Mouse (Mus musculus) retina, postnatal 1 day (tissue): Measurements from ENCODE around the gene Vars2.
A peak's percentile ranks its signal among the peaks of the same experiment; 100 is the strongest.

Source experiments
- DNase-seq: peaks from one replicate; pipeline ENCODE4 v3.0.0-alpha.2; 2012

Vars2 gene

GRCm38 (mm10) chr17:35667334-35668065, at the start of gene Vars2:
TSS of gene Vars2 (minus strand) at chr17:35667592.
- DNase-seq = peak; percentile 96

GRCm38 (mm10) chr17:35717080-35717479, 49.7 kb upstream of the Vars2 start:
- DNase-seq = no peak

- DNase-seq = no peak
Observed at GRCm38 (mm10) chr17:35716114-35716513, 48.7 kb upstream of the Vars2 start.

DNA sequence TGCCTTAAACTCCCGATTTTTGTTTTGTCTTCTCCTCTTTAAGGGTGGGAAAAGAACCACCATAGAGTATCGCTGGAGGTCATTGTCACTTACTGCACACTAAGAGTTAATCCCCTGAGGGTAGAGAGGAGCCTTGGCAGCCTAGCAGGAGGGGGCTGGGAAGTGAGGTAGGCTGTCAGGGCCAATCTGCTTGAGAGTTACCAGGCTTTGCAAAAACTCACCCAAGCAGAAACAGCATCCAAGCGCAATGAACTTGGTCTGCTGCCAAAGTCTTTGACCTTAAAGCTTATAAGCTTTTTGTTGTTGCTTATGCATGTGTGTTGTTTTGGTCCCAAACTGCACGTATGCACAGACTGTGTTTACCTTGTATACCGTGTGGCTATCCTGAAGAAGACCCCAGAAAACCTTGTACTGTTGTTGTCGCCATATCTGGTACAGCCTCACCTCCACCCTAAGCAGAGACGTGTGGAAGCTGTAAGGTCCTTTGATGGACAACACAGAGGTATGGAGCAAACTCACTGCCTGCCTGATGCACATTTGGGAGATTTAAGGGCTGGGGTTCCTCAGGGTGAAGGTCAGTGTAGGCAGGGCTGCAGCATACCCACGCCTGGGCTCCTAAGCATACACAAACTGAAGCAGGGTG, 43.4 kb upstream of the Vars2 start:
- peak; percentile 98 for DNase-seq

DNA sequence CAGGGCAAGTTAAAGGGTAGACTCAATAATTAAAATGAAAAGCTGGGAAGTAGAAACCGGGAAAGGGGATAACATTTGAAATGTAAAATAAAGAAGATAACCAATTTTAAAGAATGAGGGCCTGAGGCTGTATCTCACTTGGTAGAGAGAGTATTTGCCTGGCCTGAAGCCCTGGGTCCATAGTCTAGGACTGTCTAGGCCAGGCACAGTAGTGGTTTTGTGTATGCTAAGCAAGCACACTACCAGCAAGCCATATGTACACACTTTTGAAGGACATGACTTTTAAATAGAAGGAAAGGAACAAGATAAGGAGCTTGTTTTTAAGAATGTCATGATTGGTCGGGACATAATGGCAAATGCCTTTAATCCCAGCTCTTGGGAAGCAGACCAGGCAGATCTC, 41.2 kb upstream of the Vars2 start:
- DNase-seq = no peak

- DNase-seq = no peak
Observed at GRCm38 (mm10) chr17:35707929-35708328, 40.5 kb upstream of the Vars2 start.

- DNase-seq = peak; percentile 79
Observed at GRCm38 (mm10) chr17:35705836-35706235, 38.4 kb upstream of the Vars2 start.

GRCm38 (mm10) chr17:35704621-35705464, 37.5 kb upstream of the Vars2 start, which contains the start of gene Ddr1:
TSS of gene Ddr1 (minus strand) at chr17:35704621.
- peak; percentile 94 for DNase-seq

- DNase-seq = peak; percentile 98
Observed at GRCm38 (mm10) chr17:35703751-35704271, 36.4 kb upstream of the Vars2 start.

GRCm38 (mm10) chr17:35703065-35703464, 35.7 kb upstream of the Vars2 start:
- no peak for DNase-seq

- DNase-seq = peak; percentile 58
Observed at GRCm38 (mm10) chr17:35702605-35703004, 35.2 kb upstream of the Vars2 start.

DNA sequence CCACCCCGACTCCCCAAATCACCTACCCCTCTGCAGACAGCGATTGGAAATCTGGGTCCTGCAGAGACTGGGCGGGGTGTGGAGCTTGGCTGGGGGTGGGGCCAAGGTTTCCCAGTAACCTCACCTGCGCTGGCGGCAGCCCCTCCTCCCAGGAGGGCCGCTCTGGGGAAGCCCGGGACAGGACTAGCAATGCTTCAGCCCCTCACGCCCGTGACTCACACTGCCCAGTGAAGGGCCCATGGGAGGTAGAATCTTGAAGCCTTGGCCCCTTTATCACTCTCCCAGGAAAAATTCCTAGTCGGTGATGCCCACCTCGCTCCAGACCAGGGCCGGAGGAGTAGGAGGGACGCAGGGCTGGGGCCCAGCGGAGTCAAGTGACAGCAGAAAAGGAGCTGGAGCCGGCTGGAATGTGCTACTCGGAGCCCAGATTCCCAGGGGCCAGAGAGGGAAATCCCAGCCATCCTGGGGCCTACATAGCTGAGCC, 34.6 kb upstream of the Vars2 start:
- peak; percentile 45 for DNase-seq

GRCm38 (mm10) chr17:35701203-35701977, 34.0 kb upstream of the Vars2 start:
- peak; percentile 49 for DNase-seq

DNA sequence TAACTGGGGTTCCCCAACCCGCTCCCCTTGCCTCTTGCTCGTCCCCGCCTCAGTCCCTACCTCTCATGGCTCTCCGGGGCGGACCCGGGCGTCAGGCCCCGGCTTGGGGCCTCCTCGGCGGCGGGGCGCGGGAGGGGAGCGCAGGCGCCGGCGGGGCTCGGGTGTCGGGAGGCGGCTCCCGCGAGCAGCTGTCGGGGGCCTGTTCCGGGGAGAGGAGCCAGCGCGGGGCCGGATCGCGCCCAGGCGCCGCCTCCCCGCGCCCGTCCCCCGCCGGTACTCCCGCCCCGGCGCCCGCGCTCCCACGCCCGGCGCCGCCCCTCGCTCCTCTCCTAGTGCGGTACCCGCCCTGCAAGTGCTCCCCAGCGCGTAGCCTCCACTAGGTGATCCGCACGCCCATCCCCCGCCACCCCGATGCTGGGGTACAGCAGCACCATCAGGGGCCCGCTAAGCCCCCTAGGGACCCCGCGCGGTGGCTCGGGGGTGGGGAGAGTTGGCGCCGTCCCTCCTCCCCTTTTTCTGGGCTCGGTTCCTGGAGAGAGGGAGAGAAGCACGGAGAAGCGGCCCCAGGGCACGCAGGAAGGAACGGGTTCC, 33.1 kb upstream of the Vars2 start:
- DNase-seq = peak; percentile 82

GRCm38 (mm10) chr17:35699919-35700318, 32.5 kb upstream of the Vars2 start:
- peak; percentile 83 for DNase-seq

DNA sequence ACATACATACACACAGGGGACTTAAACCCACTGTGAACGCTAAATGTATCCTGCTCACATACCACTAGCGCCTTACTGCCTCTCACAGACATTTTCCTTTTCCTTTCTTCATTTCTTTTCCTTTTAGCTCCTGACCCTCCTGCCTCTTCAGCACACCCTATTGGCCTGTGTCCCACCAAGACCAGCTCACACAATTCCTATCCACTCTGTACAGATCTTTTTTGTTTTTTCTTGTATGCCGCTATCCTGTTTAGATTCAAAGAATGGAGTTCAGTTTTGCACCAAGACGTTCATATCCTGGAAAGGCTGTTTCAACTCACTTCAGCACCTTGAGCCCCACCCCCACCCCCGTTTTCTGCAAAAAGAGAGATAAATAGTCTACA, 31.1 kb upstream of the Vars2 start:
- no peak for DNase-seq

DNA sequence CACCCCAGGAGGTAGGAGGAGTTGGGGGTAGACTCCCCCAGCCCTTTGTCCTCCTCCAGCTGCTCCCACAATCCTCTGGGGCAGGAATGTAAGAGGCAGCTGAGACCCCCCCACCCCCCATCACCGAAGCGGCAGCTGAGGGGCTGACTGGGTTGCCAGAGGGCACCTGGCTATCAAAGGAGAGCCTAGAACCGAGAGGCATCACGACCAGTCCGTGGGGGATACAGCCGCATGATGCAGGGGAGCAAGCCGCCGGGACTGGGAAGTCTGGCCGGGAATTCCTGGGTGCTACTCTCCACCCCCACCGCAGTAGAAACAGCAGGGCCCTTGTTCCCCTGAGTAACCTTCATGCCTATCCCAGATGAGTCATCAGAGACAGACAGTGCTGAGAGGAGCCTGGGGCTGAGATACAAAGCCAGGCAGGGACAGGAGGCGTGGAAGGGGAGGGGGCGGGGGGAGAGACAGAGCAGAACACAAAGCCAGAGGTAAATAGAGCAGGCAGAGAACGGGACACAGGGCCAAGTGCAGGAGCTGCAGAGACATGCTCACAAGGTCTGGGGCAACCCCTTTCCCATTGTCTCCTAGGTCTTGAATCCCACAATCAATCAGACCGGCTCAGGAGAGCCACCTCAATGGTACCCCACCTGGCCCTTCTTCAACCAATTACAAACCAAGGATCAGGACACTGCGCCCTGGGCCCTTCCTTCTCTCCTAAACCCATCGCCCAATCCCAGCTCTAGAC, 30.5 kb upstream of the Vars2 start:
- peak; percentile 95 for DNase-seq

DNA sequence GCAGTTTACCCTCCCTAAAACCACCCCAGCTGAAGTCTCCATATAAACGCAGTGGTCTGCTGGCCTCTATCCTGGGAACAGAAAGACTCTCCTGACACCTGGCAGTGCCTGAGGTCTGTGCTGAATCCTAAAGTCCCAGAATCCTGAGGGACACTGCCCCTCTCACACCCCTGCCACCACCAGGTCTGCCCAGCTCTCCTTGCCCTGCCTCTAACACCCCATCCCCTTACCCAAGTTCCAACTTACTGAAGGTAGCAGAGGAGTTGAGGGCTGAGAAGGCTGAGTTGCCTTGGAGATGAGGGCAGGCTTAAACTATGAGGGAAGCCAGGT, 30.0 kb upstream of the Vars2 start:
- DNase-seq = no peak

DNA sequence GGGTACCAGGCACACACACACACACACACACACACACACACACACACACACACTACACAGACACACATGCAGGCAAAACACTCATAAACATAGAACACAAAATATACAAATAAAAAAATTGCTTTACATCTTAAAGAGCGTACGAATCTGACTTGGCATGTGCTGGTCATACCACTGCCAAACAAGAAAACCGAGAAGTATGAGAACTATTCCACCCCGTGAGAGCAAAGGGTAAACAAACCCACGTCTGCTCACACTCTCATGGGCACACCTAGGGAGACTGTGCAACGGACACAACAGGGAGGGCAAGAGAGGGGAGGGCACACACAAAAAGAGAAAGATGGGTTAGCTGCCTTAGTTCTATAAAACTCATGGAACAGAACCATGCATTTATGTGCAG, 29.3 kb upstream of the Vars2 start:
- no peak for DNase-seq

DNA sequence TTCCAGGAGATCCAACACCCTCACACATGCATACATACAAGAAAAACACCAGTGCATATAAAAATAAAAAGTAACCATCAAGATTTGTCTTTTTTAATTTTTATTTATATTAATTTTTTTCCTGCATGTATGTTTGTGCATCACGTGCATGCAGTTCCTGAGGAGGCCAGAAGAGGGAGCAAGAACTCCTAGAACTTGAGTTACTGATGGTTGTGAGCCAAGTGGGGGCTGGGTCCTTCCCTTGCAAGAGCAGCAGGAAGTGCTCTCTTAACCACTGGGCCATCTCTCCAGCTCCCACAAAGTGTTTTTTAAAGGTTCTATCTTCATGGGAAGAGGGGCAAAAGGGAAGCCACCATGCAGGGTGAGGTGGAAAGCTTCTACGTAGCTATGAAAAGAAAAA, 27.9 kb upstream of the Vars2 start:
- DNase-seq = peak; percentile 80

DNA sequence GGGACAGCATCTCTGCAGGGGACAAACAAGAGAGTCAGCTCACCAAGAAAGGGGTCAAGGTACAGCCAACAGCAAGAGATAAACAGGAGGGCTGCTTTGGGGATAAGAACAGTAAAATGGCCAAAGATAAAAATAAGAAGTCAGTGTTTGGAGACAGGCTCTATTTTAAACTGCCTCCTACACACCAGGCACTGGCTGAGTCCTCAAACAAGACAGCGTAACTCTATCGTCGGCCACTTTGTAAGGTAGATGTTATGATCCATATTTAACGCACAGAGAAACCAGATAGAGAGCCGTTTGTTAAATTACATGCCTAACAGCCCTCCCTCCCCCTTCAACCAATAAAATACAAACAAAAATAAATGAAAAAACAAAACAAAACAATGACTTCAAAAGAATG, 26.5 kb upstream of the Vars2 start:
- no peak for DNase-seq
